Mouse (Mus musculus) spleen, postnatal 36 days (tissue): ENCODE data around the gene Ciz1.

Source experiments
- DNase-seq, 2 experiments: peaks; one replicate each; pipeline ENCODE4 v3.0.0; 2022; ENCODE audit warnings: low spot score in 2 of 2, mixed read lengths in 1 of 2

The Ciz1 gene

DNA sequence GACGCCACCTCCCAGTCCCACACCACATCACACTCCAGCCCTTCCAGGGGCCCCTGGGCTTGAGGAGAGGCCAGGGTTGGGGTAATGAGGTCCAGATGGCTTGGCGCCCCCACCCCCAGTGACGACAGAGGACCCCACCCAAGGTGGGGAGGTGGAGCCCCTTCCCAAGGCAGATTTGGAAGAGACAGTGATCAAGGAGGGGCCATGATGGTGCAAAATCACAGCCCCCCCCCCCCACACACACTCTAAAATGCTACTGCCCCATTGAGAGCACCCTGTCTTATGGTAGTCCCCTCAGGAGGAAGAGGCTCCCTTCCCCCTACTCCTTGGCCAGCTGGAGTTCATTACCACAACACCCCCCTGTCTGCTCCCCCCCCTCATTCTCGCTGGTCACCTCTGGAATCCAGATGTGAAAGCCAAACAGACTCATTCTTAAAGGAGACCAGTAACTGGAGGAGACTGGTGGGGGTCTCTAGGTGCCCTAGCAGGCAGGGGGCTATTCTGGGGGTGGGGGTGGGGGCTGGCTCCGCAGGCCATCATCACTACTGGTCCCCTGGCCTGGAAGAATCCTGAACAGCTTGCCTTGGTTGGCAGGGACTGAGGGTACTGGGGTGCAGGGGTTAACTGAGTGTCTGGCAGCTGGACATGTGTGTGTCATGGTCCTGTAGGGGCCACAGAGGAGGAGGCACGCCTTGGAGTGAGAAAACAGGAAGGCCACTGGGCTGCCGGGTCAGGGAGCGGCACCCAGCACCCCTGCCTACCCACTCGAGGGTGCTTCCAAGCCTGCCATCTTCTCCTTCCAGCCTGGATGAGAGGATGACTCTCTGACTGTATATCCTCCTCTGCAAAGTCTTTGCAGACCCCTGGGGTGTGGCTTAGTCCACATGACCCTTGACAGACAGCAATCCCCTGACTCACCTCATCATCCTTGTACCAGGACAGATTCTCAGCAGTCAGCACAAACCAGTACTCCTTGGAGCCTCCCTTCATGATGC, 32.2 kb upstream of the Ciz1 start:
- DNase-seq = no peak

DNA sequence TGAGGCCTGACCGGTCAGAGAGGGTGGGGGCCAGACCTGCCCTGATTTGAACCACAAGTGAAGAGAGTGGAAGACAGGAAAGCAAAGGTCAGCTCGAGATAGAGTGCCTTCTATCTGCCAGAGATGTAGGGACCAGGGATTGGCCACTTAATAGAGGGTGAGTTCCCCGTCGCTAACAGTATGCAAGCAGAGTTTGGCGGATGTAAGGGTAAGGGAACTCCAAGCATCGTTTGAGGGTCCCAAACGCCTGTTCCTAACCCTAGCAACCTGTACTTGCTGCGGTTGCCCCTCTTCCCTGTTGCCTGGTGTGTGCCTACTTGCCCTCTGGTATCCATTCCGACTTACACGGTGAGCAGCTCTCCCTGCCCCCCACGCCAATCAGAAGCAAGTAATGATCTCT, 31.4 kb upstream of the Ciz1 start:
- no peak for DNase-seq

DNA sequence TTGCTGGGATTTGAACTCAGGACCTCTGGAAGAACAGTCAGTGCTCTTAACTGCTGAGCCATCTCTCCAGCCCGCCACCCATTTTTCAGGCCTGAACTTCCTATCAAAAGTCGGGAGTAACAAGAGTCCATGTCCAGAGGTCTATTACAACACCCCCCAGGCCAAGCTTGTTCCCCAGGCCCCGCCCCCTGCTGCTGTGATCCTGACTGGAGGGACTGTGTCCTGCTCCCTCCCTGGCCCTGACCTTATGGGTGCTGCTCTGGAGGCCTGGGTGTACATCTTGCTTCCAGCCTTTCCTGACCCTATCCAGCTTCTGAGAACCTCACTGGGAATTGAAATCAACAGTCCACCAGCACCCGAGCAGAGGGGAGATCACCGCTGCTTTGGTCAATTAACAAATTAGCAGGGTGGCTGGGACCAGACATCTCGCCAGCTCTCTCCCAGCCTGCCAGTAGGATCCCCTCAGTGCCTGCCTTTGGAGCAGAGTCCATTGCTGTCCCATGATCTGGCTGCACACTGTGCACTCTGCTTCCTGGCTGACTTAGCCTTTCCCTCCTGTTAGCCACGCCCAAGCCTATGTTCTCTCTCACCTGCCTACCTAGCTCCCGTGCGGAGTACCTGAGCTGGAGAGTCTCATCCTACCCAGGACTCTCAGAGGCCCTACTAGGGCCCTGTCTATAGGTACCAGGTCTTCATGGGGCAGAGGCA, 30.4 kb upstream of the Ciz1 start:
- DNase-seq = no peak

DNA sequence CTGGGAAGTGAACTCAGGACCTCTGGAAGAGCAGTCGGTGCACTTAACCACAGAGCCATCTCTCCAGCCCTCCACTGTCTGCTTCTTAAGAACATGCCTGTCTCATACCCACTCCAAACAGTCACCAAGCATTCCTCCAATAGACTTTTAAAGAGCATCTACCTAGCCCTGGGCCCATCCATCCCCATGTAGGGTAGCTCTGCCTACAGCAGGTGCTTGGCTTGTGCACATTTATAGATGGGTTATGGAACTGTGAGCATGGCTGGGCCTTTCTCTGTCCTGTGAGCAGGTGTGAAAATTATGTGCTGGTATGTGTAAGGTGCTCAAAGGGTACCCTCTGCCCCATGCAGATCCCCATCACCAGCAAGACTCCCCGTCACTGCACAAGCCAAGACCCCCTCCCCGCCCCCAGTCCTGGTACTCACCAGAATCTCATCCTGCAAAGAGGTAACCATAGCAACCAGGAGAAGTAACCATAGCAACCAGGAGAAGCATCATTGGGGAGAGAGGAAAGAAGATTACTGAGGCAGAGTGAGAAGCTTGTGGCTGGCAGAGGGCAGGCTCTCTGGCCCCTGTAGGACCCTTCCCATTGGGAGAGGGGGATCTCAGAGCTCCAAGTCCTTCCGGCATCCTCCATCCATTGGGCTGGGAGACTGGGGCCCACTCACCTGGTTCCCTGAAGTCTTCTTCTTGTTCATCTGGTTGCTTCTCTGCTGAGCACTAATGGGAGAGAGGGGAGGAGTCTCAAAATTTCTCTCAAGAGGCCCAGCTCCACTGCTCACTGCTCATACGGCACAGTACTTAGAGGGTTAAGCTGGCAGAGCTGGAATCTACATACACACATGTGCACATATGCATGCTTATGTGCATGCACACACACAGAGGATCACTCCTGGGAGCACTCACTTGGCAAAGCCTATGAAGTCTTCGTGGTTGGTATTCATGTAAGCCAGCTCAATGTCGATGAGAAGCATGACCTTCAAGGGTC, 29.1 kb upstream of the Ciz1 start:
- DNase-seq = no peak

DNA sequence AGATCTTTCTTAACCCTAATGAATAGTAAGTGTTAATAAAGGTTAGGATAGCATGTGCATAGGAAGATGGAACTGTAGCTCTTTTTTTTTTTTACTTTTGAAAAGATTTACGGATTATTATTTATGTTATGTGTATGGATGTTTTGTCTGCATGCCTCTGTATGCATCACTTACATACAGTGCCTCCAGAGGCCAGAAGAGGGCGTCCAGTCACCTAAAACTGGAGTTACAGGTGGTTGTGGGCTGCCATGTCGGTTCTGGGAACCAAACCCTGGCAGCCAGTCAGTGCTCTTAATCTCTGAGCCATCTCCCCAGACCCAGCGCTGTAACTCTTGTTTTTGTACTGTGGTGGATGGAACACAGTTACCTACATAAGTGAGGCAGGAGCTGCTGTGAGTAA, 27.8 kb upstream of the Ciz1 start:
- DNase-seq = no peak

DNA sequence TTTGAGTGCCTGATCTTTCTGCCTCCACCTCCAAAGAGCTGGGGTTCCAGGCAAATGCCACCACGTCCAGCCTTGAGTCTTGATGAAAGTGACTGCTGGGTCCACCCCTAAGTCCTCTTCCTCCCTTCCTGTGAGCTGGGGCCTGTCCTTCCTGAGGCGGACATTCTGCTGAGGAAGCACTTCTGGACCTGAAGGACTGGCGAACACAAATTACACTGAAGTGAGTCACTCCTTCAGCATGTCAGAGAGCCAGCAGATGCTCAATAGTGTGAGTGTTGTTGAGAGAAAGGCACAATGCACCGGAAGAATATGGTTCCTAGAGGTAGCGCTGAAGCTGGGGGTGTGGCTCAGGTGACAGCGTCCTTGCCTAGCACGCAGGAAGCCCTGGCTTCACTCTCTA, 26.8 kb upstream of the Ciz1 start:
- DNase-seq = no peak

DNA sequence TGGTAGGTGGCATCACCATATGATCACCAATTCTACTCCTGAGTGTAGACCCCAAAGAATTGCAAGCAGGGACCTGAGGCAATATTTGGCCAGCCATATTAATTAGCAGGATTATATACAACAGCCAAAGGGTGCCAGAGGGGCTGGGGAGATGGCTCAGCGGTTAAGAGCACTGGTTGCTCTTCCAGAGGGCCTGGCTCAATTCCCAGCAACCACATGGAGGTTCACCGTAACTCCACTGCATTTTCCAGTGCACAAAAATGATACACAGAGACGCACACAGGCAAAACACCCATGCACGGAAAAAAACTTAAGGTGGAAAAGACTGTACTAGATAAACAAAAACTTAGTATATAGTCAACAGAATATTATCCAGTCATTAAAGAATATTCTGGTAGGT, 24.9 kb upstream of the Ciz1 start:
- DNase-seq = no peak

DNA sequence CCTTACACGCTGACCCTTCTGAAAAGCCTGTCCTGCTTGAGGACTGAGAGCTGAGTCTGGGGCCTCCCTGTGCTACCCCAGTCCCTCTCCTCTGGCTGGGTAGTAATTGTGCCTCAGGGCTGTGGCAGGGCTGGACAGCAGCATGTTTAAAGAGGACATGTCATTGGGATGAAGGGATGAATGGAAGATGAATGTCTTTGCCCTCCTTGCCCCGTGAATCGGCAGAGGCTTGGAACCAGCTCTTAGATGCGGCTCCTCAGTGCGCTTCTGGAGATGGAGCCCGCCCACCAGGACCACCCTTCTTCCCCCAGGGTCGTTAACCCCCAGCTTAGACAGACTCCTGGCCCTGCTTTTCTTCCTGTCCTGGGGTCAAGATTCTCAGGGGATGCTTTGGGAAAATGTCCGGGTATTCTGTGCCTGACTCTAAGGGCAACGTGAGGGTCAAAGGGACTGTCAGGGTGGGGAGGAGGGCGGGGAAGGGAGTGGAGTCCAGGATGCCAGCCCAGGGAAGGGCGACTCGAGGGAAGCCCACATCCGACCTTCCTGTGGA, 23.1 kb upstream of the Ciz1 start:
- DNase-seq = no peak

DNA sequence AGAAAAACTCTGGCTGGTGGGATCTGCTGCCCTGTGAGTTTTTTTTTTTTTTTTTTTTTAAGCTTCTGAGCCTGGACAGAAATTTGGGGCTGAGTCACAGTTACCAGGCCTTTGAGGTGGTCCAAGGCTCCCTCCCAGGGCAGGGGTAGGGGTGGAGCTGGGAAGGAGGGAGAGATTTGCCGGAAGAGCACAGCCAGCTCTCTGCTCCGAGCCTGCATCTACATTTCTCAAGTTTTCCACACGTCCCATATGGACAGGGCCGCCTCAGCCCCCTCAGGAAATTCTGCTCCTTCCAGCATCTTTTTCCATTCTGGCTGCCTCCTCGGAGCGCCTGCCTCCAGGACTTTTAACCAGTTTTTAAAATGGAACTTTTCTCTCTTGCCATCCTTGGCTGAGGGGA, 22.6 kb upstream of the Ciz1 start:
- no peak for DNase-seq

DNA sequence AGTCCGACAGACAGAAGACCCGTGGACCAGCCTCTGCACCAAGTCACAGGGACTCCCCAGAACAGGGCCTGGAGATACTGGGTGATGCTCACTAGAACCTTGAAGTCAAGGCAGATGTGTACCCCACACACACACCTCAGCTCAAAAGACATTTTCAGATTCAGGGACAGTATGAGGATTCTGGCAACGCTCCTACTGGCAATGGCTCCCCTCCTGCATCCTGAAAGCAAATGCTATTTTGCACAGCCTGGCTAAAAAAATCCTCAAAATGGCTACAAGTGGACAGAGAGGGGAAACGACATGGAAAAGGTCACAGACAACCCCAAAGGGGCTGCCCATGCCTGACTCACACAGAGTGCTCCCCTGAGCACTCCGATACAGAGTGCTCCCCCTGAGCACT, 20.0 kb upstream of the Ciz1 start:
- DNase-seq = no peak

DNA sequence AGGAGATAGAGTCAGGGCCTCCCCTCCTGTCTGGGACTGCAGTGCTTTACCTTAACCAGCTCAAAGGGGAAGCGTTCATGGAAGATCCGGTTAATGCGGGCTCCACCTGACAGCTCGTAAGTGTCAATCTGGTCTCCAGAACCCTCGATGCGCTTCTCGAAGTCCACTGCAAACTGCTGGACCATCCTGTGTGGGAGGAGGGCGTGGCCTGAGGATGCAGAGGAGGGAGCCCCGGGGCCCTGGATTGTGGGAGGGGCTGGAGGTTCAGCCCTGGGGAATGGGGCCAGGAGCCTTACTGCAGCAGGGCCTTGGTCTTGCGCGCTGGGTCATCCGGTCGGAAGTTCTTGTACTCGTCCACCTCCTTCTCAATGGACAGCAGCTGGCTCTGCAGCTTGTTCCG, 16.2 kb upstream of the Ciz1 start:
- no peak for DNase-seq

DNA sequence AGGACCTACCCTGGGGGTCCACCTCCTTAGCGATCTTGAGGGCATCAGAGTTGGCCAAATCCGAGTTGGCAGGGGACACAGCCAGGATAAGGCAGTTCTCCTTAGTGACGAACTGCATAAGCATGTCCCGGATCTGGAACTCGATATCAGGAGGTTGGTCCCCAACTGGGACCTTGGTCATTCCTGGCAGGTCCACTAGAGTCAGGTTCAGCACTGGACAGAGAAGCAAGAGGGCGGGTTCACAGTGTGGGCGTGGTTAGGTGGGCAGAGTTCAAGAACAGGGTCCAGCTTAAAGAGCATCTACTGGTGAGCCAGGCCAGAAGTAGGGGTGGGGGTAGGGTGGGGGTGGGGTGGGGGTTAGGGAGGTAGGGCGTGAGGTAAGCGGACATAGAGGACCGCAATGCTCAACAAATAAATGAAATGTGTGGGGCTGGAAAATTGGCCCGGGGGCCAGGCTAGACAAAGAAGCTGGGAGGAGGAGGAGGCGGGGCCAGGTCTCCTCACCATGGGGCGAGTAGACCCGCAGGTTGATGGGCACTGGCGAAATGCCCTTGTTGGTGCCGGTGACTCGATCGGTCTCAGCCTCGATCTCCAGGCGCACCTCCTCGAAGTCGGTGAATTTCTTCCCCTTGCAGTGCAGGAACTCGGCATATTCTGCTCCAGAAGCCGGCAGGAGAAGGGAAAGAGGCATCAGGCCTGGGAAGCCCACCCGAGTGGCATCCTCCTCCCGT, 12.1 kb upstream of the Ciz1 start:
- DNase-seq = no peak

DNA sequence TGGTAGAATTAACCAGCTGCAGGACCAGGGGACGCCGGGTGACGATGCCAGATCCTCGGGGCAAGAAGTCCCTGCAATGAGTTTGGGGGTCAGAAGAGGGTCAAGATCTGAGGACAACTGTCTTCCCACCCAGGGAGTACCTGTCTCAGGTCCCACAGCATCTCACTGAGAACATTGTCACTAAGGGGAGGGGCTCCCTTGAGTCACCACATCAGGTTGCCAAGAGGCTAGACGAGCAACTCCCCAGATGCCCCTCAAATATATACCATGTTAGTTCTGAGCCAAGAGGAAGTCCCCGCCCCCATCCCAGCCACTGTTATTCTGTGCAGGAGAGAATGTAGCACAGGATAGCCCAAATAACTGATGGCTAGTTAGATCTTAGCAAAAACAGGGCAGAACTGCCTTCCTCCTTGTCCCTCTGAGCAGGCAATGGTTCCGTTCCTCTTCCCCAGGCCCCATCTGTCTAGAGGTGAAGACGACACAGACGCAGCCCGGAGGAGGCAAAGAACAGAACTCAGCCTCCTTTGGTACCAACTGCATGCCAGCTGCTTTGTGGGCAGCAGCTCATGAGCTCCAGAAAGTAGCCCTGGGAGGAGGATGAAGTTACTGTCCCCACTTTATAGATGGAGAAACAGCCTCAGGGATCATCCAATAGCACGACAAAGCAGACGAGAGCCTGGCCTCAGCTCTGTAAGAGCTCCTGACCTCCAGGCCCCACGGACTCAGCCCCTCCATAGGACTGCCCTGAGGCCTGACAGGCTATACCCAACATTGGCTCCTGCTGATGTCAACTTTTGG, 11.1 kb upstream of the Ciz1 start:
- no peak for DNase-seq

DNA sequence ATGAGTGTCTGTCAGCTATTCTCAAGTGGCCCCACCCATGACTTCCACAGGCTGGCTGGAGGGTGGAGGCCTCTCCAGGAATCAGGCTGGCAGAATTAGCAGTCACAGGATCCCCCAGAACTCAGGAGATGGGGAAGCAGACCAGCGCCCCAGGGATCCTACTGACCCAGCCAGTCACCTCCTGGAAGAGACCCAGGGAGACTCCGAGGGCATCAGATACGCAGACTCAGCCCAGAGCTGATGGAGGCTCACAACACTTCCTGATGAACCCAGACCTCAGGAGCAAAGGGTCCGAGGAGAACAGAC, 10.5 kb upstream of the Ciz1 start:
- DNase-seq = no peak

DNA sequence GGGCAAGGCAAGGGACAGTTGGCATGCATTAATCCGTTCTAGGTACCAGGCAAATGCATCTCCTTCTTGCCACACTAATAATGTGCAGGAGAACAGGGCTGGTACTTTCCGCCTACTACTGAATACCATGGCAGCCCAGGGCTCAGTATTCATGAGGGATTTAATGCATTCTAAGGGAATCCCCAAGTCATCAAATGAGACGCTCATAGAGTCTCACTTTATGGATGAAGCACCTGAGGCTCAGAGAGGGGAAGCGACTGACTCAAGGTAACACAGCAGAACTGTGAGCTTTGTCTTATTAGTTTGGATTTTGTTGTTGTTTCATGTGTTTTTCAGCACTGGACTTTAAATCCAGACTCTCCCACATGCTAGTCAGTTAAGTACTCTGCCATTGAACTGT, 10.1 kb upstream of the Ciz1 start:
- no peak for DNase-seq

DNA sequence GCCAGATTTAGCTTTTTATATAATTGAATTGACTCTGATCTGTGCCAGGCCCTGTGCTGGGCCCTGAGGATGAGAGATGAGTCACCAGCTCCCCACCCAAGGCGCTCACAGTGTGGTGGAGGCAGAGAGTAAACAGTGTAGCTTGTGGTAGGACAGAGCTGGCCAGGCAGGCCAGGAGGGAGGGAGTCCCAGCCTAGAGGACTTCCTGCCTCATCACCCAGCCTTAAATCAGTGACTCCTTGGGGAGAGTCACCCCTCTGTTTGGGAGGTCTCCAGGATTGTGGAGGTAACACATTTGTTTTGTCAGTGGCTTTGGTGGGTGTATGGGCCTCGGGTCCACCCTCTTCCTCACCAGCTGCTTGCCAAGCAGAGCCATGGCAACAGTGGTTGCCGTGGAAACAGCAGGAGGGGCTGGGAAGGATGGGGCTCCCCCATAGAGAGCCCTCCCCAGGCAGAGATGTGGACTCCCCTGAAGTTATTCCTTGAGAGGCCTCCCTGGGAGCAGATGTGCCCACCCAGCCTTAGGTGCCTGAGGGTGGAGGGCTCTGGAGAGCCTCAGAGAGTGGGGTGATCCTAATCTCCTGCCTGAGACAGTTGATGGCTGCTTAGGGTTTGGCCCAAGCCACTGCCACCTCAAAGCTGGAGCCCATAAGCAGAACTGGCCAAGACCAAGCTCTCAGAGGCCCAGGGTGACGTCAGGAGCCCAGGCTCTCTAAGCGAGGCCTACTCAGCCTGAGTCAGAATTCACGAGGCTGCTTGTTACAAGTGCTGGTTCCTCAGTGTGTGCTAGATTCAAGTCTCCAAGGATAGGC, 9.4 kb upstream of the Ciz1 start:
- DNase-seq = no peak

DNA sequence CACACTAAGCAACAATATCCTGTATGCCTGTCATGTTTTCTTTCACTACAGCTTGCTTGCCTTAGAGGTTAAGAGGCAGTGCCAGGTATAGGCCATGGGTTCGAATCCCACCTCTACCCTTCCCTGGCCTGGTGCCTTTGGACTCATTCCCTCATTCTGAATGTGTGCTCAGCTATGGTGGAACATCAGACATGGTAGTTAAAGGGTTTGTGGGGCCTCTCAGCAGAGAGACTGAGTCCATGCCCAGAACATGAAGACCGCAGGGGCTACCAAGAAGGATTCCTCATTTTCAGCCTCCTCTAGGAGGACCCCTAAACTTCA, 8.8 kb upstream of the Ciz1 start:
- DNase-seq = no peak

DNA sequence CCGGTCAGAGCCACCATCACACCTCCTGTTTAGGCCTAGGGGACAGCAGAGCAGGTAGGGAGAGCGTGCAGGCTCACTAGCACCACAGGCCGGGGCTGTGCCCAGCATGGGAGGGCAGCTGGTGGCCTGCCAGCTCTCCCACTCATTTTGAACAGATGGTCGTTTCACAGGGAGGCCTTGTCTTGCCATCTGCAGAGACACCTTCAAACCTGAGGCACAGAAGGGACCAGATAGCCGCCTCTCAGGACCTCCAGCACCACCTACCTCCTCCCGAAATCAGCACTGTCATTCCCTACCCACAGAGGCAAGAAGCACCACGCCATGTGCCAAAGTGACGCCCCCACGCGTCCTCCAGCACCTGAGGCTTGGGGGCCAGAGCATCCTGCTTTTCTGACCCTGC, 8.1 kb upstream of the Ciz1 start:
- DNase-seq = no peak

DNA sequence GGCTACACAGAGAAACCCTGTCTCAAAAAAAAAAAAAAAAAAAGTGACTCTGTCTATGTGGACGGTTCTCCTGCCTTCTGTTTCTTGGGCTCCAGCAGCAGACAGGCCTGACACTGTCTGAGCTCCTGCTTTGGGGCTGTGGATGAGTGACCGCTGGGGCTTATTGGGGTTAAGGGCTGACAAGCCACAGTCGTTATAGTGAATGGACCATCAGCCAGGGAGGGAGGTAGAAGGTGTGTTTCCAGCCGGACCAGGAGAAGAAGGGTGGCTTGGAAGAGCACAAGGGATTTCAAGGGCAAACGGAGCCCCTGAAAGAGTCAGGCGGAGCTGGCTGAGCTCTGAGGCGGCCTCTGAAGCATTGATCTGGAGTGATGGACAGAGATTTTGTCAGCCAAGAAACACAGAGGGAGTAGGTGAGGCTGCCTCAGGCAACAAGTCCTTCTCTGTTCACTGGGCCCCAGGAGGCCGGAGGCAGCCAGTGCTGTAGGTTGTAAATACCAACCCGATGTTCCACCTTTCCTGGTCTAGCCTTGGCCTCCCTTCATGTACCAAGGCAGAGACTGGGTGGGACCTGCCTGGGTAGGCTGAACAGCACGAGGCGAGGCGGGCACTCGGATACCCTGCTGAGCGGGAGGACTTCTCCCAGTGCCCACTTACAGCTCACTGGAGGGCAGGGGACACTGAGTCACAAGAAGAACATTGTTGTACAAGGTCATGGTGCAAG, 7.4 kb upstream of the Ciz1 start:
- no peak for DNase-seq
